Mouse (Mus musculus) heart, adult 18-20 months (tissue): ENCODE measurements around the gene Alkbh7. TPM values are rescaled to one million over a fixed set of nuclear protein-coding genes. Genes with fewer than 3 reads are reported as not detected.

Experiments used
- DNase-seq, 2 experiments: peaks; one replicate each; pipeline ENCODE4 v3.0.0; 2021 to 2022; ENCODE audit warnings: mixed read lengths in 1 of 2
- total RNA-seq, 2 experiments: library from RNA; stranded (reverse); gene quantifications; 2 replicates each; pipeline ENCODE4 v1.2.3; 2021

Alkbh7 gene
- total RNA-seq, 2 experiments from 2014 or later, result 72.4 to 78.0 TPM

- DNase-seq, result peak in 1 of 2 experiments; percentile 17
Observed at GRCm38 (mm10) chr17:57030931-57031660, 34.0 kb downstream of the Alkbh7 start, which contains the start of gene Khsrp. Gene Khsrp (minus strand): TSS chr17:57031522.

DNA sequence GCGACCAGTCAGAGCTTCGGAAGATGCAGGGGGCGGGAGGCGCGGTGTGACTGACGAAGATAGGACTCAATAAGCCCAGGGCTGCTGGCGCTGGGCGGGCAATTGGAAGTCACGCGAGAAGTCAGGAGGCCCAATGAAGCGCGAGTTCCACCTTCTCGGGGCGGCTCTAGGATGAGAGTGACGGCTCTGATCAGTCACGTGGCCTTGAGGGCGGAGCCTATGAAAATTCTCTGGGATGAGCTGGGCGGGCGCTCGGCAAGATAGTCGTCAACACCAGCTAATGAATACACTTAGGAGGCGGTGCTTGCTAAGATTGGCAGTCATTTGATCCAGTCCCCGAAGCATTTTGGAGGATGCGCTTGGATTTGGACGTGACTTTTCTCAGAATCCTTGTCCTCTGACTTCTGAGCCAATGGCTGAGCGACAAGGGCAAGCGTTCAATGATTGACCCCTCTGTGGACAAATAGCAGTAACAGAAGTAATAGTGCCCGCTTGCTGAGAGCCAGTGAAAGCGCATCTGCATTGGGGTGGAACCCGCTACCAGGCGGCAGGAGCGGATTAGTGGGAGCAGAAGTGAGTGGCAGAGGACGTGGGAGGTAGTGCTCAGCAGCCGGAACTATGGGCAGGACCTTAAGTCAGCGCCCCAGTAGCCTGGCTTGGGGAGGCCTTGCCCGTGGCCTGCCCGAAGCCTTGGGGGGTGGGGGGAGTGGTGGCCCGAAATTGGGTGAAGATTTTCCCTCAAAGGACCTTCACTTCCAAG is 34.7 kb downstream of the Alkbh7 start:
- peak; percentile 100 for DNase-seq

GRCm38 (mm10) chr17:57032854-57033253 is 35.7 kb downstream of the Alkbh7 start:
- no peak for DNase-seq

DNA sequence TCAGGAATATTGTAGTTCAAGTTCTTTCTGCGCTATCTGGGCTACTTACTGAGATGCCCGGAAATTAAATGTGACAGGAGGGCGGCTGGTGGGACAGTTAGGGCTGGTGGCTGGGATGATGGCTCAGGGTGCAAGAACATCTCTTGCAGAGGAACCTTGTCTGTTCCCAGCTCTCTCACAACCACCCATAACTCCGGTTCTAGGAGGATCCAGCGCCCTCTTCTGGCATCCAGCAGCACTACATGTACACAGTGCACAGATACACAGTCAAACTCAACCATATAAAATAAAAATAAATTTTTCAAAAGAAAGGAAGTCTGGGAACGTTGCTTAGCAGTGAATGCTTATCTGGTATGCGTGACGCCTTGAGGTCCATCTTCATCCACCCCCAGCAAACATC is 41.8 kb downstream of the Alkbh7 start:
- DNase-seq, result no peak

DNA sequence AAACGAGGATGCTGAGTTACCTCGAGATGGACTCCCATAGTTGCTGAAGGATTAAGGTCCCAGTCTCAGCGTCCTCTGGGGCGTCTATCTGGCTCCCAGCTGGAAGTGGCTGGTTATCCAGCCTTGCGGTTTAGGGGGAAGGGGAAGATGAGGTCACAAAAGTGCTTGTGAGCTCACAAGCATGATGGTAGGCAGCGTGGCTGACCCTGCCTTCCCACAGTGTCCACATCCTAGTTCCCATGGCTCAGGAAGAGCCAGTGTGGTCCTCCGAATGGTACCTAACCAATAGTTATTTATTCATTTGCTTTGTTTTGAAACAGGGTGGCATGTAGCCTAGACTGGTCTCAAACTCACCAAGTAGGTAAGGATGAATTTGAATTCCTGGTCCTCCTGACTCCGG is 44.4 kb downstream of the Alkbh7 start, which contains the start of gene Slc25a41:
Gene Slc25a41 (minus strand): TSS at position 101 of the 400 bp plus-strand sequence.
- no peak for DNase-seq

DNA sequence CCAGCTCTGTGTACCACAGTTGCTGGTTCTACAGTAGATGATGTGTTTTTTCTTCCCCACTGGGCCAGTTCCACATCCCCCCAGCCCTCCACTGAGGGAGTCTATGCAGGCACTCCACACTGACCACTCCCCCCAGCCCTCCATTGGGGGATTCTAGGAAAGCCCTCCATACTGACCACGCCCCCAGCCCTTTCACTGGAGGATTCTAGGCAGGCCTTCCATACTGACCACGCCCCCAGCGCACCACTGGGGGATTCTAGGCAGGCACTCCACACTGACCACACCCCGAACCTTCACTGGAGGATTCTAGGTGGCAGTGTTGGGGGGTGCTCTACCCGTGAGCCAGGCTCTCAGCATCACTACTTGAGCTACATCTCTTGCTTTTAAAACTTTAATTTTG is 50.3 kb downstream of the Alkbh7 start:
- DNase-seq, result no peak

GRCm38 (mm10) chr17:57048816-57049215 is 51.7 kb downstream of the Alkbh7 start:
- no peak for DNase-seq

Other genes starting within 250 kb of the Alkbh7 start
- 10 to 100 TPM; 25.1 to 32.1 TPM for gene Nrtn, start 239.8 kb upstream of the Alkbh7 start, total RNA-seq
- gene Dus3l, start 232.6 kb upstream of the Alkbh7 start, total RNA-seq, result 10 to 100 TPM; 15.3 to 16.1 TPM
- under 1 TPM in 1 of 2 experiments, not detected in 1; 0.32 TPM for gene Prr22, start 227.1 kb upstream of the Alkbh7 start, total RNA-seq
- 1 to 10 TPM; 2.5 to 3.1 TPM for gene Rfx2, start 166.3 kb upstream of the Alkbh7 start, total RNA-seq
- not detected for gene Acsbg2, start 122.9 kb upstream of the Alkbh7 start, total RNA-seq
- gene 1700061G19Rik, start 121.9 kb upstream of the Alkbh7 start, total RNA-seq, result not detected
- 10 to 100 TPM; 24.3 to 25.9 TPM for gene Mllt1, start 61.9 kb upstream of the Alkbh7 start, total RNA-seq
- gene Acer1, start 15.2 kb upstream of the Alkbh7 start, total RNA-seq, result not detected
- 10 to 100 TPM; 80.9 to 83.1 TPM for gene Clpp, start 7.0 kb upstream of the Alkbh7 start, total RNA-seq
- gene Pspn, start 2.7 kb downstream of the Alkbh7 start, total RNA-seq, result not detected
- 10 to 100 TPM; 22.6 to 23.0 TPM for gene Gtf2f1, start 13.9 kb downstream of the Alkbh7 start, total RNA-seq
- gene Gm17949, start 14.1 kb downstream of the Alkbh7 start, total RNA-seq, result not detected
- 10 to 100 TPM; 38.3 to 42.5 TPM for gene Khsrp, start 34.2 kb downstream of the Alkbh7 start, total RNA-seq
- not detected for gene Slc25a41, start 44.3 kb downstream of the Alkbh7 start, total RNA-seq
- under 1 TPM in 1 of 2 experiments, not detected in 1; 0.95 TPM for gene Crb3, start 61.8 kb downstream of the Alkbh7 start, total RNA-seq
- 10 to 100 TPM; 58.9 to 62.5 TPM for gene Slc25a23, start 62.5 kb downstream of the Alkbh7 start, total RNA-seq
- 1 to 10 TPM in 1 of 2 experiments, under 1 TPM in 1; 0.60 to 3.0 TPM for gene Dennd1c, start 81.2 kb downstream of the Alkbh7 start, total RNA-seq
- gene Tubb4a, start 90.4 kb downstream of the Alkbh7 start, total RNA-seq, result 1 to 10 TPM; 1.2 to 1.6 TPM
- gene Tnfsf9, start 108.0 kb downstream of the Alkbh7 start, total RNA-seq, result under 1 TPM in 1 of 2 experiments, not detected in 1; 0.51 TPM
- gene Cd70, start 152.4 kb downstream of the Alkbh7 start, total RNA-seq, result not detected
- gene Tnfsf14, start 196.8 kb downstream of the Alkbh7 start, total RNA-seq, result under 1 TPM in 1 of 2 experiments, not detected in 1; 0.36 TPM
- gene C3, start 230.8 kb downstream of the Alkbh7 start, total RNA-seq, result 100 to 1,000 TPM in 1 of 2 experiments, 10 to 100 TPM in 1; 69.5 to 194 TPM